Mouse (Mus musculus): ENCODE results near the gene Cotl1. TPM values are rescaled to one million over a fixed set of nuclear protein-coding genes. Genes with fewer than 3 reads are reported as not detected.
"Not testable (repeated sequence)": the region's sequence is repeated elsewhere in the genome, so short reads cannot be mapped to it uniquely, and the experiment has no call there.

Gene Cotl1
- total RNA-seq (2014; fragmentation: Nextera tagmentation) (136 and 152 TPM in 2 replicates), total RNA-seq (2017) (127 and 150 TPM in 2 replicates)

DNA sequence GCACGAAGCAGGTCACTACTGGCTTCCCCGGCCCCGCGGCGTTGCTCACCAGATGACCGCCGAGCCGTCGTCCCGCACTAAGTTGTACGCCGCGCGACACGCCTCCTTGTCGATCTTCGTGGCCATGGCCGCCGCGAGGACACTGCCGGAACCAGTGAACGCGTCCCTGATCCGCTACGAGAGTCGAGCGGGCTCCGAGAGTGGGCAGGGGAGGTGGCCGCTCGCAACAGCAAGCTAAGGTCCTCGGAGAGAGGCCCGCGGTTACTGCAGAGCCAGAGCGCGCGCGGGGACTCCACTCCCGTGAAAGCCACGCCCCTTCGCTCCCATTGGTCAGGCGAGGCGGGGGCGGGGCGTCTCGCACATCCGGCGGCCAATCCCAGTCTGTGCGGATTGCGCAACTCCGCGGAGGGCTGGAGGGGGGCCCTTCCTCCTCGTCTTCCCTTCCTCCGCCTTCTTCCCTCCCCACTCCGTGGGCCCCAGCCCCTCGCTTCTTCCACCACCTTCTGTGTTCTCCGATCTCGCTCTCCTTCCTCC, at the start of gene Cotl1:
TSS of gene Cotl1 (minus strand) at position 270 of the 534 bp plus-strand sequence.
- peak; percentile 79 for ATAC-seq (replicated peaks; ENCODE audit: poor library complexity, severe bottlenecking)

DNA sequence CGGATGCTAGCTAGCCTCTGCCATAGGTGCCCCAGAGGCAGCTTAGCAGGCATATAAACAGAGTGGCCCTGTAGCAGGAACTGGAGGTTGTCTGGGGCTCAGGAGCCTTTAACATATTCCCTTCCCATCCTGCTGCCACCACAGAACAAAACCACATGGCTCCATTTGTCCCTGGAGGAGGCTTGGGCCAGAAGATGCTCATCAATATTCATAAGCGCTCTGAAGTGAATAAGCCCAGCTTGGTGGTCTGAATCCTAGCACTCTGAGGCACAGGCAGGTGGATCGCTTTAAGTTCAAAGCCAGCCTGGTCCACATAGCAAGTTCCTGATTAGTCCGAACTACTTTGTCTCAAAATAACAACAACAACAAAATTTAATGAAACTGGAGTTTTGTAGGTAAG, 47.7 kb upstream of the Cotl1 start:
- no peak for ATAC-seq (replicated peaks; ENCODE audit: poor library complexity, severe bottlenecking)

DNA sequence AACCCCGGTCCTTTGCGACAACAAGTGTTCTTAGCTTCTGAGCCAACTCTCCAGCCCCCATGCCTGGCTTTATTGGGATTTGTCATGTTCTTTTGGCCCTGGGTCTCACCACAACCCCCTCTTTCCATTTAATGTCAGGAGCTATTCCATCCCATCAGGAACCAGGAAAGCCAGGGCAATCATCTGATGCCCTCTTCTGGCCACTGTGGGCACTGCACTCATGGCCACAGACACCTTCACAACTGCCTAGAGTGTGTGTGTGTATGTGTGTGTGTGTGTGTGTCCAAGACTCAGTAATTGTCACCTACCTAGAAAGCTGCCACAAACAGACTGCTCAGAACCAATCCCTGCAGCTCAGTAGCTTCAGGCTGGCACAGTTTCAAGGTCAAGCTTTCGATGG, 46.8 kb upstream of the Cotl1 start:
- ATAC-seq (replicated peaks; ENCODE audit: poor library complexity, severe bottlenecking) = peak; percentile 84

DNA sequence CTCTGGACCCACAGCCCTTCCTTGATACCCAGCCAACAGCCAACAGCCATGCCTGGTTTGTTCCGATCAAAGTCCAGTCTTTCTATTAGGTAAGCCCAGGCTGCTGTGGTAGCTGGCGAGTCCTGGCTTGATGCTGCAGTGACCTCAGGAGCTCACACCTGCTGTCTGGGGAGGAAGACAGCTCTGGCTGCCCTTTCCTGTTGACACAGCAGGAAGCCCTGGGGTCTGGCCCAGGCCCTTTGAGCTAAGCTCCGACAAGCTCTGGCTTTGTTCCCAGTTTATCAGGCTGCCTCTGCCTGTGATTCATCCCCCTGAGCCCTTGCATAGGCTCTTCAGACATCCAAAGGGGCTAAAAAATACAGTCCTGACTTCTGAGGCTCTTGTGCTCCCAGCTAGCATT, 45.3 kb upstream of the Cotl1 start:
- ATAC-seq (replicated peaks; ENCODE audit: poor library complexity, severe bottlenecking) = no peak

DNA sequence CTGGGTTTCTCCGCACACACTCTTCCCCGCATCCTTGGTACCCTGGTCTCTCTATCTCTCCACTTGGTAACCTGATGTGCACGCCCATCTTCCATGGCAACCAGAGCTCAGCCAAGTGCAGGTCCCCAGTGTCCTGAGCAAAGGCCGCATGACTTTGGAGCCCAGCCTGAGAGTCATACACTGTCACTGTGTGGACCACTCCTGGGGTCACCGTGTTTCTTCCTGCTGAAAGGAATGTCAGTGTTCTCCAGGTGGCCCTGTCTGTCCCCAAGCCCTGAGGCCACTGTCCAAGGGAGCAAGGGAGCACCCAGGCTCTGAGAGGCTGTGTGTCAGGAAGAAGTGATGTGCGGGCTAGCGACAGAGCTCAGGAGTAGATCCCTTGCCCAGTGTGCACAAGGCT, 42.9 kb upstream of the Cotl1 start:
- ATAC-seq (replicated peaks; ENCODE audit: poor library complexity, severe bottlenecking) = no peak

DNA sequence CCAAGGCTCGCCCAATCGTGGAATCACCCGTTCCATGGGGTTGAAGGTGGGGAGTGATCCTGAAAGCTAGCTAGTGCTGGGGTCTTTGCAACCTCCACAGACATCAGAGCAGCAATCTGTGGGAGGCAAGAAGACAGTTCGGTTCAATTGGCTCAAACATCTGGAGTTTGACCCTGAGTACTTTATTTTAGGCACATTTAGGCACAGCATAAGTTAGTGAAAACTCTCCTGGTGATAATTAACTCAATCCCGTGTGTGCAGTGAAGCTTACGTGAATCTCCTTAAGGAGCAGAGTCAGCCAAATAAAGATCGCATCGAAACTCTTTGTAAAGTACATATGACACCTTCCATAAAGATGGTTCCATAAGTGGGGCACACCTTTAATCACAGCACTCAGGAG, 41.6 kb upstream of the Cotl1 start:
- no peak for ATAC-seq (replicated peaks; ENCODE audit: poor library complexity, severe bottlenecking)

DNA sequence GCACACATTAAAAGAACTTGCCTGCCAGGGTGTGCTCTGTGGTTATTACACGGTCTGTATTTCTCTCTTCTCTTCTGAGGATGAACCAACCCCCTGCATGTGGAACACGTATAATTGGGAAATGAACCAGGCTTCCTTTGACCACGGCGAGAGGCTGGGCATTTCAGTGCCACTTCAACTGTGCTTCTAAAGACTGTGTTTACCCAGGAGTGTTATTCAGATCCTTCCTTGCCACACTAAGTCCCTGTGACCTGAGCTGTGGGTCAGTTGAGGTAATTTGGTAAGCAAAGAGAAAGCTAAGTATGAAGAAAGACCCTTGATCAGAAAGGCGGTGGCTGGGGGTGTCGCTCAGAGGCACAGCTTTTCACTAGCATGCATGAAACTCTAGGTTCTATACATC, 41.0 kb upstream of the Cotl1 start:
- no peak for ATAC-seq (replicated peaks; ENCODE audit: poor library complexity, severe bottlenecking)

DNA sequence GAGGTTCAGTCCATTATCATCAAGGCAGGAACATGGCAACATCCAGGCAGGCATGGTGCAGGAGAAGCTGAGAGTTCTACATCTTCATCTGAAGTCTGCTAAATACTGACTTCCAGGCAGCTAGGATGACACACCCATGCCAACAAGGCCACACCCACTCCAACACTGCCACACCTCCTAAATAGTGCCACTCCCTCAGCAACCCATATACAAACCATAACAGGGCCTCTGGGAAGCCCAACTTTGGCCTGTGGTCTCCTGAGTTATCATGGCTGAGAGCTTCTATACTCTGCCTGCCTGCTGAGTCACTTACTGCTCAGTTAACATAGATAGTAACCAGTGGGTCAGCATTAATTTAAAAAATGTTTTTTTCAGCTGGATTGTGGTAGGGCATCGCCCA, 32.8 kb upstream of the Cotl1 start:
- ATAC-seq (replicated peaks; ENCODE audit: poor library complexity, severe bottlenecking) = no peak

DNA sequence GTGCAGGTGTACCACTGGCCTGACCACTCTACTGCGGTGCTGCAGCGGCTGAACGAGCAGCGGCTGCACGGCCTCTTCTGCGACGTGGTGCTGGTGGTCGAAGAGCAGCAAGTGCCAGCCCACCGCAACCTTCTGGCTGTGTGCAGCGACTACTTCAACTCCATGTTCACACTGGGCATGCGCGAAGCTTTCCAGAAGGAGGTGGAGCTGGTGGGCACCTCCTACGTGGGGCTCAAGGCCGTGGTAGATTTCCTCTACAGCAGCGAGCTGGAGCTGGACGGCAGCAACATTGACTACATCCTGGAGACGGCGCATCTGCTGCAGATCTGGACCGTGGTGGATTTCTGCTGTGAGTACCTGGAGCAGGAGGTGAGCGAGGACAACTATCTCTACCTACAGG, 29.3 kb upstream of the Cotl1 start:
- ATAC-seq (replicated peaks; ENCODE audit: poor library complexity, severe bottlenecking) = no peak

DNA sequence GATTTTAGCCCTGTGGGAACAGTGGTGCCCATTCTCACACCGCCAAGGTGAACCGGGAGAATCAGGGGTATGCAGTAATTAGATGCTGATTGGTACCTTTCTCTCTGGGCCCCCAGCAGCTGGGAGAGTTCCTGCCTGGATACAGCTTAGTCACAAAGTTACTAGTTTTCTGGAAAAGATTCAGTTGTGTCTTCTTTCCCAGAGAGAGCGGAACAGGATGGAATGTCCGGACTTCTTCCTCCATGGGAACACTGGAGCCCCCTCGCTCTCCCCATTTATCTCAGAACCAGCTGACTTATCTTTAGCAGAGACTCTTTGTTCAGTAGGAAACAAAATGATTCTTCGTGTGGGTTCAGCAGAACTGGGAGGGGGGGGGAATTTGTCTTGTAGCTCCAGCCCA, 22.4 kb upstream of the Cotl1 start:
- ATAC-seq (replicated peaks; ENCODE audit: poor library complexity, severe bottlenecking) = no peak

DNA sequence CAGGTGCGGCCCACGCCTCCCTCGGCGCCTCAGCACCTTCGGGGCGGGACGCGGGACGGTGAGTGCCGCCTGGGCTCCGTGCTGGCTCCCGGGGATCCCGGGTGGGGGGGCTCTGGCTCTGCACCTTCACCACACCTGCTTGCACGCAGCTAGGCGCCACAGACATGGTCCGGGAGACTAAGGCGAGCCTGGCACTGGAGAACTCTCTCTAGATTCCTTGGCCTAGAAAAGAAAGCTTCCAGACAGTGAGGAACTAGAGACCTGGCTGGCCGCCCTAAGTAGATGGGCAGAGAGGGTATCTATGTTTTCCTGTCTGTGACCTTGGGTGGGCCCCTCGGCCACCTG, 22.0 kb upstream of the Cotl1 start:
- no peak for ATAC-seq (replicated peaks; ENCODE audit: poor library complexity, severe bottlenecking)

DNA sequence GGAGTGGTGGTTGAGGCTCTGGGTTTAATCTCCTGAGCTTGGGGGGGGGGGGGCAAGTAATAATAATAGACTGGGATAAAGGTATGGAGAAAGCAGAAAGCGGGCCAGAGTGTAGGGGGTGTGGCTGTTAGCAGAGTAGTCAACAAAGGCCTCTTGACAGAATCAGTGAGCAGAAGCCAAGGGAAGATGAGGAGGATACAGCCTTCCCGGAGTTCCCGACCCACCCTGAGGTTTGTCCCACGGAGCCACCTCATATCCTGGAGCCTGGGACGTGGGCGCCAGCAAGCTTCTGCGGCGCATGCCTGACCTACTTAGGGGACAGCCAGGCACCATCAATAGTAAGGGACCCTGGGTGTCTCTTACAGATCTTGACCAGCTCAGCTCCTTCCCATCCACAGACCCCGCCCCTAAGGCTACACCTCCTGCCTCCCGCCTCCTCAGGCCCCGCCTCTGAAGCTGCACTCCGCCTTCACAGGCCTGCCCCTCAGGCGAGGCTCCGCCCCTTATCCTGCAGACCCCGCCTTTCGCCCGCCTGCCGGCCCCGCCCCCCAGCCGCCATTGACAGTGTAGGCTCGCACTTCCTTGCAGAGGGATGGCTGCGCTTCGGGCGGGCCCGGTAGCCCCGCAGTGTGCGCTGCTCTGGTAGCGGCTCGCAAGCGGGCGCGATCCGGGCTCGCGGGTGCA, 21.5 kb upstream of the Cotl1 start, which contains the start of gene Klhl36:
TSS of gene Klhl36 (plus strand) at position 561 of the 684 bp plus-strand sequence.
- ATAC-seq (replicated peaks; ENCODE audit: poor library complexity, severe bottlenecking) = peak; percentile 92

DNA sequence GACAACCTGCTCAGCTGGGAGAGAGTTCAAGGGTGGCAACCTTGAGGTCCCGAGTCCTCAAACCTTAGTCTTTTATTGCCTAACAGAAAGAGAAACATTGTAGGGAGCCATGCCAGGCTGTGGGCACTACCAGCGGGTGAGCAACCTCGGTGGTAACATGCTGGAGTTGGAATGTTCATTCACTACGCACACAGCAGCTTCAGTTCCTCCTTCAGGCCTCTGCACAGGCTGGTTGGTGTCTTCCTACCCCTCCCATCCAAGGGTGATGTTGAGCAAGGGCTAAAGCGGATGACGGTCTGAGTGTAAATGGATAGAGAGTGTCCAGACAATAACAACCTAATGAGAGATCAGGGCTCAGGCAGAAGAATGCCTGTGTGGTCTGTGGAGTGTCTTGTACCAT, 17.4 kb upstream of the Cotl1 start:
- ATAC-seq (replicated peaks; ENCODE audit: poor library complexity, severe bottlenecking) = peak; percentile 76

DNA sequence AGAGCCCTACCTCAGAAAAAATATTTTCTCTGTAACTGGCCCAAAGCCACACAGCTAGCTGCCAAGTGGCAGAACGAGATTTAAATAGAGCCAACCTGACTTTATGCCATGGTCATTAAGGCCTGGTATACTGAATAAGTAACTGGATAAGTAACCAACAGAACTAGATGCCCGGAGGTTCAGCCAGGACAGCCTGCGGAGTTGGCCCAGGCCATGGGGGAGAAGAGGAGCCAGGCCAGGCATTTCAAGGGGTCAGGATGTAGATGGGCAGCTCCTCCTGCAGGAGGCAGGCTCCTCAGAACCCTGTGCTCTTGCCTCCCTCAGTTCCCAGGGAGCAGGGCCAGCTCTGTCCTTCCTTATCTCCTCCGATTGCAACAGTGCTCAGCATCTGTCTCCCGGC, 15.3 kb upstream of the Cotl1 start:
- ATAC-seq (replicated peaks; ENCODE audit: poor library complexity, severe bottlenecking) = no peak

DNA sequence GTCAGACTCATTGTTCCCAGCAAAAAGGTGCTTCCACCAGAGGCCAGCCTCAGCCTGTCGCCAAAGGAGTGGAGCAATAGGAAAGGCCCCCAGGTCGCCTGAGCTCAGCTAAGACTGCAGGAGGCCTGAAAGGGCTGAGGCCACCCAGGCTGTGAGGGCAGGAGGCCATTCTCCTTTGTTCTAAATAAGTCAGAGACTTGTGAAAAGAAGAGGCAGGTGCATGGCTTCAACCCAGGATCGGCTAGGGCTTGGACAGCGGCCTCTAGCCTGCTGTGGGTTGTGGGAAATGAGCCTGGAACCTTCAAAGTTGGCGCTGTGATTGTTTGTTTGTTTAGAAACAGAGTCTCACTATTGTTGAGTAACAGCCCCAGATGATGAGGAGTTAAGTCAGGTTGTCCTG, 13.7 kb upstream of the Cotl1 start:
- no peak for ATAC-seq (replicated peaks; ENCODE audit: poor library complexity, severe bottlenecking)

DNA sequence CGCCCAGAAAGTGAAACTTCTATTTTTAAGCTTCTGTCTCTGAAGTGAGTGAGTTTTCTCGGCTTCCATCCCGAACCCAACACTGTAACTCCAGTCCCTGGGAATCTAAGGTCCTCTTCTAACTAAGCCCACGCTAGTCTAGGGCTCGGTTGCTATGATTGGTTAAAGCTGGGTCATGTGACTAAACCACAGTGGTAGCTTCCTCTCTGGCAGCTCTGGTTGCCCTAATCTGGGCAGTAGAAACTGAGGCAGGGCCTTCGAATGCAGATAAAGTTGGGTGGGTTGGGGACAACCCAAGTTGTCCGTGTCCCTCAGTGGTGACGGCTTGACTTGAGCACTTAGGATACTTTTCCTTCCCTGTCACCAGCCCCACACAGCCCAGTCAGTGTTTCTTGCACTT, 13.2 kb upstream of the Cotl1 start:
- no peak for ATAC-seq (replicated peaks; ENCODE audit: poor library complexity, severe bottlenecking)

DNA sequence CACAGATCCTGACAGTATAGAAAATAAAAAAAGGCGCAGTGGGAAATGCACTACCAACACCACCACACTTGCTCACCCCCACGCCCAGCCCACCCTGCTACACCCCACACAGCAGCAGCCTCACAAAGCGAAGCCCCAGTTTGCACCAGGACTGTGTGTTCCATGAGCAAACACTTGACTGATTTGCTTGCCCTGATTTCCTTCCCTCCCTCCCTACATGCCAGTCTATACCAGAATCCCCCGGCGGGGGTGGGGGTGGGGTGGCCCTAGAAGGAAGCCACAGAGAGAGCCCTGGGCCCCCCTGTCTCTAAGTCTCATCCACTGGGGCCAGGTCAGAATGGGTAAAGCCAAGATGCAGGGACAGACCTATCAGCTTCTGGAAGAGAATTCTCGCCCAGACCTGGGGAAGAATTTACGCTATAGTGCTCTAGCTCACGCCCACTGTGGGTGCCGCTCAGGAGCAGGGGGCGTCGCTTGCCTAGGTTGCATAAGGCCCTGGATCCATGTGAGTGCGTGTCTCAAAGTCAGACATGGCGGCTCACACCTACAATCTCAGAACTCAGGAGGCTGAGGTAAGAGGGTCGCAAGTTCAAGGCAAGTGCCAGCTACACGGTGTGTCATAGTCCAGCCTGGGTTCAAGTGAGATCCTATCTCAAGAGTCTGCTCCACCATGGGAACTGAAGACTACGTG, 7.0 kb upstream of the Cotl1 start:
- no peak; the same call in 1 of the 2 replicates for ATAC-seq (replicated peaks; ENCODE audit: poor library complexity, severe bottlenecking)

DNA sequence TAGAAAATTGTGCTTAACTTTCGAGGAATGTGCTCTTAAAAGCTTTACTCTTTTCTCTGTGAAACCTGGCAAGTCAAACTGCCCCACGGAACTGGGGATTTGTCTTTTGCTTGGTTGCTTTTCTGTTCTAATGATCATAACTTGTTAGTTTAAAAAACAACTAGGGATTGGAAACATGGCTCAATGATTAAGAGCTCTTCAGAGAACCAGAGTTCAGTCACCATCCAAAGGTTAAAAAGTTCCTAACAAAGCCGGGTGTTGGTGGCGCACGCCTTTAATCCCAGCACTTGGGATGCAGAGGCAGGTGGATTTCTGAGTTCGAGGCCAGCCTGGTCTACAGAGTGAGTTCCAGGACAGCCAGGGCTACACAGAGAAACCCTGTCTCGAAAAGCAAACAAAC, 5.4 kb upstream of the Cotl1 start:
- not testable (repeated sequence) for ATAC-seq (replicated peaks; ENCODE audit: poor library complexity, severe bottlenecking)

DNA sequence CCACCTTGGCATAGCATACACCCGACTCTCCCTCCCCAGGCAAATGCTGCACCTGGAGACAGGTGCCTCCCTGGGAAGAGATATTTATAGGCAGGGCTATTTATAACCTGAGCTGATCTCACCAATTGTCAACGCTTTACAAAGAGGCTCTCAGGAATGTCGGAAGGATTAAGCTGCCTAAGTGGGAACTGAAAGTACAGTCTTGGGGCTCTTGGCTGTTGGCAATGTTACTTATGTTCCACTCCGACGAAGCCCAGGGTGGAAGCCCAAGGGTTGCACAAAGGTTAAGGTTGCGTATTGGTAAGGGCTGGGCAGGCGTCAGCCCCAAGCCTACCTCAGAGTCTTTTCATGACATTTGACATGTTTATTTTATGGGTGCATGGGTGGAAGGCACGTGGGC, 4.2 kb upstream of the Cotl1 start:
- peak; percentile 40 for ATAC-seq (replicated peaks; ENCODE audit: poor library complexity, severe bottlenecking)

DNA sequence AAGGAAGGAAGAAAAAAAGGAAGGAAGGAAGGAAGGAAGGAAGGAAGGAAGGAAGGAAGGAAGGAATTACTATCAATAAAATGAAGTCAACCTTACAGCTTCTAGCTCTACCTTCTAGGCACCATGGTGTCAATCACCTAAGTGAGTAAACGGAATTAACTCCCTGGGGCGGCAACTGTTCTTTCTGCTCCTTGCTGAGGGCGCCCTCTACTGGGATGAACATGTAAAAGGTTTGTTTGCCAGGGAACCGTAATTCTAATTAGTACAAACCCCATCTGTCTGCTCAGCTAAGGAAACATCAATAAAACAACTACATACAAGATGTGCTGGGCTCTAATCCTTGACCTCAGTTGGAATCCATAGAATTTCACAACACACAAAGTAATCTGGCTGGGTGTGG, 3.1 kb upstream of the Cotl1 start:
- ATAC-seq (replicated peaks; ENCODE audit: poor library complexity, severe bottlenecking) = peak; percentile 15; the same call in 1 of the 2 replicates

DNA sequence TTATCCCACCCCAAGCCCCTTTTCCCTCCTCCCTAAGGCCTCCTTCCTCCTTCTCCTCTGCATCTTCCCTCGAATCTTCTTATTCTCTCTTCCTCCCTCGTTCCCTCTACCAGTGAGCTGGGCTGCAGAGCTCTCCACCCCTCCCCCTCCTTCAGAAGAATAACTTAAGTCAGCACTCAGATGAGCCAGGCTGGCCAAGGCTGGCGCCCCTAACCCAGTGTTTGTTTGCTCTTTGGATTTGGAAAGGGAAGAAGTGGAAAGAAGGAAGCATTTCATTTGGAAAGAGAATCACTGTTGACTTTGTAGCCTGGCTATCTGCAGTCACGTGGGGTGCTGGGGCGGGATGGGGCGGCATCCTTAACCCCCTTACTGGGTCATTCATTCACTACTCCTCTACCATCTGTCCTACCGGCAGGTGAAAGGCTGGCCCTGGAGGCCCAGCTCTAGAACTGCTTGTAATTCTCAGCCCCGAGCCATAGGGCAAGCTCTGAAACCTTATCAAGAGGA, 614 bp upstream of the Cotl1 start:
- ATAC-seq (replicated peaks; ENCODE audit: poor library complexity, severe bottlenecking) = no peak
